Mouse (Mus musculus) thymus, adult 2 months (tissue): ENCODE data around the gene Polr3b.

Experiments
- CTCF ChIP-seq: fragments of 200-500 bp; IDR thresholded peaks from 2 replicates; pipeline ENCODE4 v1.5.1; 2012; ENCODE audit warnings: mild to moderate bottlenecking, control low read depth, low read length, moderate library complexity, borderline replicate concordance; ENCODE audit not compliant: control insufficient read depth, poor library complexity, insufficient read depth; ENCODE audit errors: extremely low read depth
- POLR2A ChIP-seq: fragments of 200-500 bp; IDR thresholded peaks from 2 replicates; pipeline ENCODE4 v1.6.1; 2012; ENCODE audit warnings: mild to moderate bottlenecking, low read length, control low read depth, moderate library complexity; ENCODE audit not compliant: control insufficient read depth, poor library complexity, insufficient read depth; ENCODE audit errors: extremely low read depth

DNA sequence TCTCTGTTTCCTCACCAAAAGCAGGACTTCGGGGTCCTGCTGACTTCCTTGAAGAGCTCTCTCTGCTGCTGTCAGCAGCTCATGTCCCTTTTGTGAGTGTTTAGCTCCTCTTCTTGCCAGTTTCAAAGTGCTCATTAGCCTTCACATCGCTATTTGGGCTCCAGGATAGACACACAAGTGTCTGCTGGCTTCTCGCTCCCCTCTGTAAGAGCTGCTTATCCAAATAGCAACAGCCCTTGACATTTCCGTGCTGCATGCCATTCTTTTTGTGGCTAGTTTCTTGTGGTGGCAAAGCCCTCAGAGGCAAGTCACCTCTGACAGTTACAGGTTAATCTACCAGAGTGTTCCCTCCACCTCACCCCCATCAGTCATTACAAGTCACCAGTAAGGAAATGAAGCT, 56.3 kb downstream of the Polr3b start:
- no peak for TF ChIP-seq CTCF
- TF ChIP-seq POLR2A: no peak
